Mouse (Mus musculus) megakaryocyte, embryonic 14.5 days (primary cell): ENCODE data around the gene Atraid. TPM values are rescaled to one million over a fixed set of nuclear protein-coding genes. Genes with fewer than 3 reads are reported as not detected.

Experiments
- H3K27me3 ChIP-seq: replicated peaks from 2 replicates; pipeline ENCODE3; 2012; ENCODE audit warnings: inconsistent platforms
- H3K36me3 ChIP-seq: replicated peaks from 2 replicates; pipeline ENCODE3; 2012; ENCODE audit warnings: low read length, inconsistent platforms, mixed read lengths
- H3K4me1 ChIP-seq: 2 replicates; pipeline ENCODE4 v1.6.1; 2012; ENCODE audit warnings: inconsistent platforms
- H3K4me3 ChIP-seq: replicated peaks from 2 replicates; pipeline ENCODE3; 2012; ENCODE audit warnings: moderate library complexity, mild to moderate bottlenecking, inconsistent platforms
- H3K9me3 ChIP-seq: 2 replicates; pipeline ENCODE4 v1.6.1; 2012; ENCODE audit warnings: inconsistent platforms
- FLI1 ChIP-seq: IDR thresholded peaks from 2 replicates; pipeline ENCODE4 v1.6.1; 2012; ENCODE audit warnings: low read length, inconsistent platforms, mixed read lengths
- GATA1 ChIP-seq: IDR thresholded peaks from 3 replicates; pipeline ENCODE4 v1.6.1; 2012; ENCODE audit warnings: mixed read lengths, low read length, inconsistent platforms, borderline replicate concordance
- polyA plus RNA-seq: library from polyadenylated mRNA; stranded (reverse); fragments of >175 nt; gene quantifications from 2 replicates; pipeline ENCODE4 v1.2.3, GENCODE M21; 2012; ENCODE audit warnings: low replicate concordance; ENCODE audit not compliant: insufficient read depth

Gene Atraid
- polyA plus RNA-seq, 1 experiment = 48.6 TPM

GRCm38 (mm10) chr5:31081386-31081785 is 33.3 kb downstream of the Atraid start:
- TF ChIP-seq GATA1 (no peak), FLI1 (no peak)
- Histone ChIP-seq H3K9me3 (no peaks in the 10 kb centered on the region), H3K4me3 (no peak overlapping the region), H3K36me3 (peaks cover 35% of the 10 kb centered on the region), H3K4me1 (peaks cover 23% of the 10 kb centered on the region), H3K27me3 (peaks cover 21% of the 10 kb centered on the region)

GRCm38 (mm10) chr5:31082355-31082754 is 34.2 kb downstream of the Atraid start:
- Histone ChIP-seq H3K9me3 (no peaks in the 10 kb centered on the region), H3K36me3 (peaks cover 25% of the 10 kb centered on the region), H3K4me1 (peaks cover 27% of the 10 kb centered on the region), H3K4me3 (peak overlapping the region; percentile 66), H3K27me3 (peaks cover 30% of the 10 kb centered on the region)
- no peak for TF ChIP-seq GATA1
- TF ChIP-seq FLI1 = no peak

GRCm38 (mm10) chr5:31082935-31083625 is 35.0 kb downstream of the Atraid start:
- H3K4me1 ChIP-seq = peaks cover 27% of the 10 kb centered on the region
- peaks cover 37% of the 10 kb centered on the region for H3K27me3 ChIP-seq
- no peaks in the 10 kb centered on the region for H3K9me3 ChIP-seq
- H3K4me3 ChIP-seq = peak overlapping the region; percentile 80
- TF ChIP-seq FLI1 (no peak), GATA1 (no peak)
- peaks cover 18% of the 10 kb centered on the region for H3K36me3 ChIP-seq

- Histone ChIP-seq H3K4me1 (peaks cover 27% of the 10 kb centered on the region), H3K27me3 (peaks cover 46% of the 10 kb centered on the region)
These were observed 35.8 kb downstream of the Atraid start for GRCm38 (mm10) chr5:31083949-31084348.

GRCm38 (mm10) chr5:31086606-31087005 is 38.5 kb downstream of the Atraid start:
- TF ChIP-seq GATA1 (no peak), FLI1 (no peak)
- no peak overlapping the region for H3K4me3 ChIP-seq
- peaks cover 72% of the 10 kb centered on the region for H3K27me3 ChIP-seq
- no peaks in the 10 kb centered on the region for H3K9me3 ChIP-seq
- no peaks in the 10 kb centered on the region for H3K36me3 ChIP-seq
- H3K4me1 ChIP-seq = peaks cover 27% of the 10 kb centered on the region

More at GRCm38 (mm10) chr5:31083949-31084348, 35.8 kb downstream of the Atraid start:
- H3K4me3 ChIP-seq = no peak overlapping the region
- no peaks in the 10 kb centered on the region for H3K9me3 ChIP-seq
- peaks cover 9% of the 10 kb centered on the region for H3K36me3 ChIP-seq
- TF ChIP-seq FLI1 = no peak

GRCm38 (mm10) chr5:31087131-31087530 is 39.0 kb downstream of the Atraid start:
- Histone ChIP-seq H3K36me3 (no peaks in the 10 kb centered on the region), H3K4me3 (no peak overlapping the region), H3K9me3 (no peaks in the 10 kb centered on the region), H3K27me3 (peaks cover 77% of the 10 kb centered on the region), H3K4me1 (peaks cover 27% of the 10 kb centered on the region)
- TF ChIP-seq GATA1 (no peak), FLI1 (no peak)

GRCm38 (mm10) chr5:31092231-31092975 is 44.3 kb downstream of the Atraid start:
- peaks cover 4% of the 10 kb centered on the region for H3K9me3 ChIP-seq
- H3K36me3 ChIP-seq = no peaks in the 10 kb centered on the region
- H3K27me3 ChIP-seq = peaks cover 98% of the 10 kb centered on the region
- peaks cover 38% of the 10 kb centered on the region for H3K4me1 ChIP-seq
- H3K4me3 ChIP-seq = peak overlapping the region; percentile 83
- TF ChIP-seq FLI1 (no peak), GATA1 (no peak)

GRCm38 (mm10) chr5:31093151-31094041 is 45.3 kb downstream of the Atraid start:
- peaks cover 38% of the 10 kb centered on the region for H3K4me1 ChIP-seq
- H3K36me3 ChIP-seq = no peaks in the 10 kb centered on the region
- H3K9me3 ChIP-seq = peaks cover 5% of the 10 kb centered on the region
- H3K4me3 ChIP-seq = peak overlapping the region; percentile 83
- TF ChIP-seq FLI1 (no peak), GATA1 (no peak)
- peaks cover 97% of the 10 kb centered on the region for H3K27me3 ChIP-seq

- Histone ChIP-seq H3K27me3 (peaks cover 96% of the 10 kb centered on the region), H3K4me3 (peak overlapping the region; percentile 87), H3K36me3 (no peaks in the 10 kb centered on the region), H3K4me1 (peaks cover 38% of the 10 kb centered on the region), H3K9me3 (peaks cover 5% of the 10 kb centered on the region)
- no peak for TF ChIP-seq GATA1
- no peak for TF ChIP-seq FLI1
These were observed 46.1 kb downstream of the Atraid start for GRCm38 (mm10) chr5:31094100-31094798.
